Mouse (Mus musculus) hindlimb bud, embryonic 11.5 days (tissue): ENCODE data around the gene Pcid2.
A peak's percentile ranks its signal among the peaks of the same experiment; 100 is the strongest.
"Not testable (repeated sequence)": the region's sequence is repeated elsewhere in the genome, so short reads cannot be mapped to it uniquely, and the experiment has no call there.

Experiments
- DNase-seq: peaks from one replicate; pipeline ENCODE4 v3.0.0-alpha.2; 2012; ENCODE audit warnings: low read depth, low spot score; ENCODE audit errors: extremely low spot score

The Pcid2 gene

GRCm38 (mm10) chr8:13104691-13105086 lies 570 bp downstream of the Pcid2 start:
- DNase-seq, result peak; percentile 42

DNA sequence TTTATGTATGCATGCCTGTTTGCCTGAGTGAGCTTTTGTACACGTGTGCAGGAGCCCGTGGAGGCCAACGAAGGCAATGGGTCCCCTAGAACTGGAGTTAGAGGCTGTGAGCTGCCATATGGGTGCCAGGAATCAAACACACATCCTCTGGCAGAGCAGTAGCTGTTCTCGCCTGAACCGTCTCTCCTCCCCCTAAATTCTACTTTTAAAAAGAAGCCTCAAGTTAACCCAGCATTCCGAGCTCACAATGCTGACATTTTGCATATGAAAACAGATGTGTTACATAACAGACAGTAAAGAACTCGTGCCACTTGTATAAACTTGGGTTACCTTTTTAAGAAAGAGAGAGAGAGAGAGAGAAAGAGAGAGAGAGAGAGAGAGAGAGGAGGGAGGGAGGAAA lies 27.7 kb downstream of the Pcid2 start:
- DNase-seq, result no peak

DNA sequence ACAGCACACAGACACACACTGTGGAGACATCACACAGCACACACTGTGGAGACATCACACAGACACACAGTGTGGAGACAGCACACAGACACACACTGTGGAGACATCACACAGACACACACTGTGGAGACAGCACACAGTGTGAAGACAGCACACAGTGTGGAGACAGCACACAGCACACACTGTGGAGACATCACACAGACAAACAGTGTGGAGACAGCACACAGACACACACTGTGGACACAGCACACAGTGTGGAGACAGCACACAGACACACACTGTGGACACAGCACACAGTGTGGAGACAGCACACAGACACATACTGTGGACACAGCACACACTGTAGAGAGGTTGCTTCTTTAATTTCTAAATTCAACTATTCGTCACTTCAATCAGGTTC lies 29.7 kb downstream of the Pcid2 start:
- DNase-seq, result not testable (repeated sequence)

GRCm38 (mm10) chr8:13075044-13075443 lies 30.2 kb downstream of the Pcid2 start:
- DNase-seq, result no peak

- DNase-seq, result no peak
Observed at GRCm38 (mm10) chr8:13073255-13073654, 32.0 kb downstream of the Pcid2 start.

DNA sequence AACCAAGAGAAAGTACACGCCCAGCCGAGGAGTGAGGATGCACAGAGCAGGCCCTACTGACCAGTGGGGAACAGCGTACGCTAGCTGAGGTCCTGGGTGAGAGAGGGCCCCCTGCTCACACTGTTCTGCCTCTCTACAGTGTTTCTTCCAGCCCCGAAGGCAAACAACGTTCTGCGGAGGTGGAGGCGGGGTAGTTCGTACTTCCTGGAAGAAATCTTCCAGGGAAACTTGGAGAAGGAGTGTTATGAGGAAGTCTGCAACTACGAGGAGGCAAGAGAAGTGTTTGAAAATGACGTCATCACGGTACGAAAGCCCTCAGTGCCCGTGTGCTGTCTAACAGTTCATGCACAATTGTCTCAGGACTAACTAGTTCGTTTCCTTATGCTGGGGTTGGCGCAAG lies 42.1 kb downstream of the Pcid2 start:
- no peak for DNase-seq

- no peak for DNase-seq
Observed at GRCm38 (mm10) chr8:13060441-13061150, 44.7 kb downstream of the Pcid2 start, which contains the start of gene Proz. Proz (plus strand) TSS chr8:13060914.

GRCm38 (mm10) chr8:13057351-13057750 lies 47.9 kb downstream of the Pcid2 start:
- DNase-seq, result no peak

GRCm38 (mm10) chr8:13050550-13050949 lies 54.7 kb downstream of the Pcid2 start:
- no peak for DNase-seq

DNA sequence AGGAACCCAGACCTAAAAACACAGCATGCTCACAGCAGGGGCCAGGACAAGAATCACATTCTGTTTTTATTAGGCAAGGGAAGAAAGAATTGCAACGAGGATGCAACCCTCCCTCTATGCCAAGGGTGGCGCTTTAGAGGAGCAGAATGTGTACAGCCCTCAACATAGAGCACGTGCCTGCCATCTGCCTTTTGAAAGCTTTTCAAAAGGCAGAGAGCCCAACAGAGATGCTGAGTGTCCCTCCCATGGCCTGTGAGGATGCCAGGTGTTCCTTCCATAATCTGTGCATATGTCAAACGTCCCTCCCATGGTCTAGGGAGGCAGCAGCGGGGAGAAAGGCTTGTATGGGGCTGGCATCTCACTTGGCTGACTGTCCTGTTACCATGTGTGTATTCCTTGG lies 57.6 kb downstream of the Pcid2 start:
- DNase-seq, result no peak

GRCm38 (mm10) chr8:13041459-13041858 lies 63.8 kb downstream of the Pcid2 start:
- no peak for DNase-seq

GRCm38 (mm10) chr8:13039054-13039453 lies 66.2 kb downstream of the Pcid2 start:
- no peak for DNase-seq

GRCm38 (mm10) chr8:13037569-13037968 lies 67.7 kb downstream of the Pcid2 start:
- no peak for DNase-seq

GRCm38 (mm10) chr8:13037015-13037414 lies 68.2 kb downstream of the Pcid2 start, which contains the start of gene F10:
F10 (plus strand) TSS chr8:13037308.
- no peak for DNase-seq

DNA sequence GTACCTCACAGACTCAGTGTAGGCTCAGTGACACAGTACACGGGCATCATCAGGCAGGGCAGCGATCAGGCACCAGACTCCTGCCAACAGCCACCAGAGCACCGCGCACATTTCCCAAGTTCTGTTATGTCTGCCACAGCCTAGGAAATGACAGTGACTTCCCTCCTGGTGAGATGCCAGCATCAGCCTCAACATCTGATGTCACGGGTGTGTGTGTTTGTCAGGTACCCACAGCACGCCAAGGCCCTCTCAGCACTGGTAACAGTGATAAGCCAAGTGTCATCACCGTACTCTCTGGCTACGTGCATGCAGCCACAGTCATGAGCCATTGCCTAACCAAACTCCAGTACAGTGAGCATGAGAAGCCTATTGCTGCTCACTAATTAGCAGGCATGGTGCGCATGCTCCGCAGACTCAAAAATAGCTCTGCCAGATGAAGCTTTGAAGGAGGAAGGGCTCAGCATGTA lies 68.9 kb downstream of the Pcid2 start:
- no peak for DNase-seq

DNA sequence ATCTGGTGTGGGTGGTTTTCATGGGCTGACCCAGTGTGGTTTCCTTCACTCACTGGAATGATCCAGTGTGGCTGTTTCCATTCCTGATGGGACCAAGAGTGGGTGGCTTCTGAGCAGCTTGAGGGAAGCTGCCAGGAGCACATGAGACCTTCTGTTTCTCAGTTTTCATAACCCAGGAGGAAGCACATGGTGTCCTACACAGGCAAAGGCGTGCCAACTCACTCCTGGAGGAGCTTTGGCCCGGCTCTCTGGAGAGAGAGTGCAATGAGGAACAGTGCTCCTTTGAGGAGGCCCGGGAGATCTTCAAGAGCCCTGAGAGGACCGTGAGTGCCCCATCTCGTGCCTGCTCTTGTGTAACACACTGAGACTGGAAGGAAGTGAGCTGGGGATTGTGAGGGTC lies 76.8 kb downstream of the Pcid2 start:
- no peak for DNase-seq

- no peak for DNase-seq
Observed at GRCm38 (mm10) chr8:13027615-13028014, 77.6 kb downstream of the Pcid2 start.
